Mouse (Mus musculus): ENCODE results near the gene Psip1. TPM values are rescaled to one million over a fixed set of nuclear protein-coding genes. Genes with fewer than 3 reads are reported as not detected.
"Not testable (repeated sequence)": the region's sequence is repeated elsewhere in the genome, so short reads cannot be mapped to it uniquely, and the experiment has no call there.

Psip1 gene
- total RNA-seq (2014; rRNA removed) (151 and 176 TPM in 2 replicates), polyA plus RNA-seq (2015; fragmentation: Nextera tagmentation; extraction: Ambion mirVana) (284 and 285 TPM in 2 replicates)

GRCm38 (mm10) chr4:83486117-83486901, at the start of gene Psip1:
TSS of gene Psip1 (minus strand) at chr4:83486459.
- peak; percentile 64 for TF ChIP-seq CTCF (IDR thresholded peaks at IDR 0.05; ENCODE audit: low read depth)
- DNase-seq (ENCODE audit: low spot score) (peak; percentile 94), ATAC-seq (peak; percentile 94)
- Histone ChIP-seq H3K4me3 (ENCODE audit: low read length) (peak within 1 kb of the TSS; percentile 84), H3K9me3 (ENCODE audit: low read length) (no peaks in the 10 kb centered on the region), H3K4me2 (ENCODE audit: low read depth, low read length) (peak within 1 kb of the TSS; percentile 70), H3K4me1 (ENCODE audit: insufficient read depth, low read length) (peaks cover 3% of the 10 kb centered on the region; the same call in 1 of the 2 replicates), H3K9ac (replicated peaks; ENCODE audit: low read length) (peak within 1 kb of the TSS; percentile 99), H3K27ac (peak within 1 kb of the TSS; percentile 98), H3K36me3 (ENCODE audit: insufficient read depth, low read length) (peaks cover 3% of the 10 kb centered on the region; the same call in 1 of the 2 replicates), H3K27me3 (ENCODE audit: insufficient read depth, low read length) (no peaks in the 10 kb centered on the region)
- under 1% methylated on average over 57 of the region's 86 CpGs for WGBS

DNA sequence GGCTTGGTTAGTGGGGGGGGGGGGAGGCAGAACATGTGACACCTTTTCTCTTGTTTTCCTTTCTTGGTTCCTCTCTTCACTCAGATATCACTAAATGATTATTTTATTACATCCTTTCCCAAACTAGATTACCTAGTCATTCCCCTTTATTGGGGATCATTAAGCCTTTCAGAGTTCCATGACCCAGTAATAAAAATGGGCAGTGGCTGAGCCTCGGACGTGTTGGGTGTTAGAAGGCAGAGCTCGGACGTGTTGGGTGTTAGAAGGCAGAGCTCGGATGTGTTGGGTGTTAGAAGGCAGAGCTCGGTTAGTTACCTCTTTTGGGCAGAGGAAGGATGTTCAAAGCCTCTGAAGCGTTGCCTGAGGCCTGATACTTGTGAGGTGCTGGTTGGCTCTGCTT, 47.8 kb upstream of the Psip1 start:
- no peaks in the 10 kb centered on the region for H3K36me3 ChIP-seq (ENCODE audit: insufficient read depth, low read length)
- no peak overlapping the region for H3K27ac ChIP-seq
- DNase-seq (ENCODE audit: low spot score) (no peak), ATAC-seq (no peak)
- H3K9me3 ChIP-seq (ENCODE audit: low read length): no peaks in the 10 kb centered on the region
- 87% methylated on average over 7 of the region's 7 CpGs for WGBS
- no peak overlapping the region for H3K9ac ChIP-seq (replicated peaks; ENCODE audit: low read length)
- H3K4me2 ChIP-seq (ENCODE audit: low read depth, low read length): no peak overlapping the region
- no peak for TF ChIP-seq CTCF (IDR thresholded peaks at IDR 0.05; ENCODE audit: low read depth)
- H3K4me3 ChIP-seq (ENCODE audit: low read length): no peak overlapping the region
- no peaks in the 10 kb centered on the region for H3K27me3 ChIP-seq (ENCODE audit: insufficient read depth, low read length)
- H3K4me1 ChIP-seq (ENCODE audit: insufficient read depth, low read length): no peaks in the 10 kb centered on the region

- H3K4me3 ChIP-seq (ENCODE audit: low read length): no peak overlapping the region
- H3K4me1 ChIP-seq (ENCODE audit: insufficient read depth, low read length): no peaks in the 10 kb centered on the region
- no peak overlapping the region for H3K4me2 ChIP-seq (ENCODE audit: low read depth, low read length)
- no peaks in the 10 kb centered on the region for H3K36me3 ChIP-seq (ENCODE audit: insufficient read depth, low read length)
- H3K27ac ChIP-seq: no peak overlapping the region
- no peak for TF ChIP-seq CTCF (IDR thresholded peaks at IDR 0.05; ENCODE audit: low read depth)
- no peaks in the 10 kb centered on the region for H3K27me3 ChIP-seq (ENCODE audit: insufficient read depth, low read length)
- no peaks in the 10 kb centered on the region for H3K9me3 ChIP-seq (ENCODE audit: low read length)
- DNase-seq (ENCODE audit: low spot score): no peak
- ATAC-seq: no peak
- H3K9ac ChIP-seq (replicated peaks; ENCODE audit: low read length): no peak overlapping the region
- WGBS: 87% methylated on average over 9 of the region's 9 CpGs
These were observed 47.1 kb upstream of the Psip1 start for GRCm38 (mm10) chr4:83533168-83533911.

- H3K4me1 ChIP-seq (ENCODE audit: insufficient read depth, low read length); H3K9ac ChIP-seq (replicated peaks; ENCODE audit: low read length); H3K4me2 ChIP-seq (ENCODE audit: low read depth, low read length); DNase-seq (ENCODE audit: low spot score); H3K9me3 ChIP-seq (ENCODE audit: low read length); H3K27ac ChIP-seq; H3K4me3 ChIP-seq (ENCODE audit: low read length); H3K36me3 ChIP-seq (ENCODE audit: insufficient read depth, low read length); ATAC-seq; H3K27me3 ChIP-seq (ENCODE audit: insufficient read depth, low read length): not testable (repeated sequence)
- 89% methylated on average over 4 of the region's 4 CpGs for WGBS
These were observed 43.8 kb upstream of the Psip1 start for GRCm38 (mm10) chr4:83530060-83530459.

GRCm38 (mm10) chr4:83527921-83528320, 41.7 kb upstream of the Psip1 start:
- peak; percentile 44 for DNase-seq (ENCODE audit: low spot score)
- no peaks in the 10 kb centered on the region for H3K4me1 ChIP-seq (ENCODE audit: insufficient read depth, low read length)
- H3K27ac ChIP-seq: no peak overlapping the region
- no peak overlapping the region for H3K4me3 ChIP-seq (ENCODE audit: low read length)
- TF ChIP-seq CTCF (IDR thresholded peaks at IDR 0.05; ENCODE audit: low read depth): peak; percentile 55
- no peak overlapping the region for H3K9ac ChIP-seq (replicated peaks; ENCODE audit: low read length)
- no peaks in the 10 kb centered on the region for H3K36me3 ChIP-seq (ENCODE audit: insufficient read depth, low read length)
- H3K27me3 ChIP-seq (ENCODE audit: insufficient read depth, low read length): no peaks in the 10 kb centered on the region
- no peak overlapping the region for H3K4me2 ChIP-seq (ENCODE audit: low read depth, low read length)
- ATAC-seq: no peak
- no peaks in the 10 kb centered on the region for H3K9me3 ChIP-seq (ENCODE audit: low read length)

GRCm38 (mm10) chr4:83526988-83527334, 40.7 kb upstream of the Psip1 start:
- TF ChIP-seq CTCF (IDR thresholded peaks at IDR 0.05; ENCODE audit: low read depth): no peak
- WGBS: 69% methylated on average over 6 of the region's 6 CpGs
- Histone ChIP-seq H3K4me1 (ENCODE audit: insufficient read depth, low read length) (no peaks in the 10 kb centered on the region), H3K27ac (no peak overlapping the region), H3K4me2 (ENCODE audit: low read depth, low read length) (no peak overlapping the region), H3K4me3 (ENCODE audit: low read length) (no peak overlapping the region), H3K9me3 (ENCODE audit: low read length) (no peaks in the 10 kb centered on the region), H3K27me3 (ENCODE audit: insufficient read depth, low read length) (no peaks in the 10 kb centered on the region), H3K36me3 (ENCODE audit: insufficient read depth, low read length) (no peaks in the 10 kb centered on the region), H3K9ac (replicated peaks; ENCODE audit: low read length) (no peak overlapping the region)
- ATAC-seq: no peak
- DNase-seq (ENCODE audit: low spot score): no peak

All from hindbrain, postnatal 0 days (tissue).